Mouse (Mus musculus) embryonic facial prominence, embryonic 13.5 days (tissue): Measurements from ENCODE around the gene Macrod1. TPM values are rescaled to one million over a fixed set of nuclear protein-coding genes. Genes with fewer than 3 reads are reported as not detected.

Source experiments
- ATAC-seq: fragments of 200-750 bp; cut with Nextera tagmentation; 2 replicates; pipeline ENCODE4 v1.8.0; 2017; ENCODE audit warnings: low read depth; ENCODE audit not compliant: insufficient number of reproducible peaks, insufficient read depth, low FRiP score, low TSS enrichment
- H3K27ac ChIP-seq: fragments of 300-500 bp; sonication (generic); 2 replicates; pipeline ENCODE4 v1.5.1; 2015; ENCODE audit warnings: moderate library complexity, mild to moderate bottlenecking, inconsistent platforms
- H3K27me3 ChIP-seq: fragments of 300-500 bp; sonication (generic); 2 replicates; pipeline ENCODE4 v1.6.1; 2015; ENCODE audit warnings: mild to moderate bottlenecking, inconsistent platforms
- H3K36me3 ChIP-seq: fragments of 300-500 bp; sonication (generic); 2 replicates; pipeline ENCODE4 v1.6.1; 2015; ENCODE audit warnings: mild to moderate bottlenecking, inconsistent platforms
- H3K4me1 ChIP-seq: fragments of 300-500 bp; sonication (generic); 2 replicates; pipeline ENCODE4 v1.6.1; 2015; ENCODE audit warnings: inconsistent platforms
- H3K4me2 ChIP-seq: fragments of 300-500 bp; sonication (generic); 2 replicates; pipeline ENCODE4 v1.6.1; 2015; ENCODE audit warnings: moderate library complexity, mild to moderate bottlenecking, inconsistent platforms
- H3K4me3 ChIP-seq: fragments of 300-500 bp; sonication (generic); 2 replicates; pipeline ENCODE4 v1.5.1; 2015; ENCODE audit warnings: mild to moderate bottlenecking, inconsistent platforms
- H3K9ac ChIP-seq: fragments of 300-500 bp; sonication (generic); 2 replicates; pipeline ENCODE4 v1.6.1; 2015; ENCODE audit warnings: mild to moderate bottlenecking, inconsistent platforms
- H3K9me3 ChIP-seq: fragments of 300-500 bp; sonication (generic); 2 replicates; pipeline ENCODE4 v1.6.1; 2016; ENCODE audit warnings: inconsistent platforms
- WGBS: fragments of 180-500 bp; shearing (Covaris S2); methylation state at CpG from one replicate; pipeline ENCODE4 v1.1.7; 2015; ENCODE audit warnings: mixed read lengths; 5-methylcytosine and 5-hydroxymethylcytosine counted together
- polyA plus RNA-seq: library from polyadenylated mRNA; unstranded; fragments of >200 nt; fragmentation: Nextera tagmentation; extraction: Ambion mirVana; gene quantifications from 2 replicates; pipeline ENCODE4 v1.2.1, GENCODE M21; 2015

Macrod1 gene
- polyA plus RNA-seq, 1 experiment from 2014 or later, result 9.0 TPM

DNA sequence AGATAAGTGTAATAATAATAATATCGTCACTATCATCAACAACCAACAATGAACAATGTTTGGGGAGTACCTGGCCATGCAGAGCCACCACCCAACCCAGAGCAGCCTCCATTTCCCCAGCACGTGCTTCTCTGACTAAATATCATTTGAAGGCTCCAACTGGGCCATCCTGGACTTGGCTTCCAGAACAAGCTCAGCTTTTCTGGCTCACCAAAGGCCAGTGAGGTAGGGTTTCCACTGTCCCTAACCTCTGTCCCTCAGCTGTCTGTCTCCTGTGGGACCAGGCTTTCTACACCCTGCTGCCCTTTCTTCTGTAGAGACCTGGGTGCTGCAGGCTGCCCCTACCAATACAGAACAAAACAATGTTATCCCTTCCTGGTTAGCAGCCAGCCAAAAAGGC is 50.0 kb downstream of the Macrod1 start:
- 87% methylated on average over 2 of the region's 2 CpGs for WGBS
- Histone ChIP-seq H3K9me3 (no peaks in the 10 kb centered on the region), H3K4me2 (no peak overlapping the region), H3K27ac (no peak overlapping the region), H3K9ac (no peak overlapping the region), H3K4me1 (peaks cover 57% of the 10 kb centered on the region), H3K36me3 (no peaks in the 10 kb centered on the region), H3K27me3 (peaks cover 9% of the 10 kb centered on the region), H3K4me3 (no peak overlapping the region)
- no peak for ATAC-seq

DNA sequence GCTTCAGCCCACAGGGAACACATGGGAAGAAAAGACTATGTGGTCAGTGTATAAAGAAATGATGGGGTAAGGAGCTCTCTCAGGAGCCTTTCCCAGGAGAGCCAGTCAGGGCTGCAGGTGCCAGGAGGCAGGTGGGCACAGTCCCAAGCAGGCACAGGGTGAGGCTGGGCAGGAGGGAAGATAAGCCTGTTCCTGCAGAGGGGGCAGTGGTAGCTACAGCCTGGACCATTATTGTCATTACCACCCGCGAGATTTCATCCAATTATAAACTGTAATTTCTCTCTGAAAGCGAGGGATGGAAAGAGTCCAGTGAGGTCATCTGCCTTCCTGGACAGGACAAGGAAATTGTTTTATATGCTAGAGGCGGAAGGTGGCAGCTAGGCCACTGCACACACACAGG is 50.6 kb downstream of the Macrod1 start:
- H3K9ac ChIP-seq, result no peak overlapping the region
- no peaks in the 10 kb centered on the region for H3K9me3 ChIP-seq
- no peak overlapping the region for H3K27ac ChIP-seq
- ATAC-seq, result no peak
- H3K4me2 ChIP-seq, result no peak overlapping the region
- H3K36me3 ChIP-seq, result no peaks in the 10 kb centered on the region
- peaks cover 9% of the 10 kb centered on the region for H3K27me3 ChIP-seq
- WGBS, result 84% methylated on average over 4 of the region's 4 CpGs
- peaks cover 60% of the 10 kb centered on the region for H3K4me1 ChIP-seq
- no peak overlapping the region for H3K4me3 ChIP-seq

DNA sequence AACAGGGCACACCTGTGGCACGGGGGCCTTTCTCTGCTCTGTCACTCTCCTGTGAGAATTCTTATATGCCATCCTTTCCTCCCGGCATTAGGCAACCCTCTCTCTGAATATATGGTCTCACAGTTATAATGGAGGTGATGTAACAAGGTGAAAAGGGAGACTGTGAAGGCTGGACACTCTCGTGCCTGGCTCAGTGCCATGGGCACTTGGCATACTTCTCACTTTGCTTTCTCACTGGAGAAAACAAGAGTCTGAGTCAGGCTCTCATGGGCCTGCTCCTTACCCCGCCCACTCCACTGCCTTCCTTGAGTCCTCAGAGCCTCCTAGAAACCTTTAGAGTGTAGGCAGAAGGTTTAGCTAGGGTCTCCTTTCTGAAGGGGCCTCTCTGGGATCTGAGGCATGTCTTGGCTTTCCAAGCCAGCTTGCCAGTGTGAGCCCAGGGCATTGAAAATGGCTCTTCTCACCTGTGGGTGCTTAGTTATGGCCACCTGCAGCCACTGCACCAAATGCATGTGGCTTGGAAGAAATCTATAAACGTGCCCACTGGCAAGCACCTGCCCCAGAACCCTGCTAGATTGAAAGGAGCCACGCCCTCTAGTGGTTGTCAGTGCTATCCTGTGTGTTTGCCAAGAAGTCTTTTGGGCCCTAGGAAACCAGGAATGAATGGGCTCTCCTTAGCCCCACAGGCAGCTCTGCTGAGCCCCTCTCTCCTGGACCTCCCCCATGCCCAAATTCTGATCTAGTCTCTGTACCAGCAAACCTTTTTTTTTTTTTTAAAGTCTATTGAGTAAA is 51.7 kb downstream of the Macrod1 start:
- Histone ChIP-seq H3K36me3 (no peaks in the 10 kb centered on the region), H3K27ac (no peak overlapping the region), H3K9ac (no peak overlapping the region), H3K4me3 (no peak overlapping the region), H3K4me1 (peaks cover 63% of the 10 kb centered on the region), H3K27me3 (peaks cover 9% of the 10 kb centered on the region), H3K4me2 (no peak overlapping the region), H3K9me3 (no peaks in the 10 kb centered on the region)
- no peak for ATAC-seq
- WGBS, result 59% methylated on average over 6 of the region's 6 CpGs

DNA sequence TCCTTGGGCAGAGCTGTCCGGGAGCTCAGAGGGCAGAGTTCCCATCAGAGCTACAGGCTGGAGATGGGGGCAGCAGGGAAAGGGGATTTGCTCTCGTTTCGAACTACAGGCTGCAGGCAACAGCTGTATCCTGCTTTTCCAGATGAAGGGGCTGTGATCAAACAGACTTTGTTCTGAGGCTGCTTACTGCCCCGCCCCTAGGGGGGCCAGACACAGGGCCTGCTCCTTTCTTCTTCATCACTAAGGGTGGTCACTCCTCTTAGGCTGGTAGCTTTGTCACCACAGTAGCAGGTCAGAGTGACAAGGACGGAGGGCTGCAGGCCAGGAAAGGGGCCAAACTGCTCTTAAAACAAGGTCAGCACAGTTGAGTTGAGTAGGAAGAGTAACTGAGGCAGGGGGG is 53.5 kb downstream of the Macrod1 start:
- 13% methylated on average over 5 of the region's 5 CpGs for WGBS
- Histone ChIP-seq H3K27me3 (peaks cover 13% of the 10 kb centered on the region), H3K4me2 (no peak overlapping the region), H3K9me3 (no peaks in the 10 kb centered on the region), H3K9ac (0 out of 2 replicates have a peak overlapping the region, but pooled peaks have one; percentile 7), H3K27ac (0 out of 2 replicates have a peak overlapping the region, but pooled peaks have one; percentile 40), H3K36me3 (no peaks in the 10 kb centered on the region), H3K4me3 (no peak overlapping the region), H3K4me1 (peaks cover 62% of the 10 kb centered on the region)
- no peak for ATAC-seq

DNA sequence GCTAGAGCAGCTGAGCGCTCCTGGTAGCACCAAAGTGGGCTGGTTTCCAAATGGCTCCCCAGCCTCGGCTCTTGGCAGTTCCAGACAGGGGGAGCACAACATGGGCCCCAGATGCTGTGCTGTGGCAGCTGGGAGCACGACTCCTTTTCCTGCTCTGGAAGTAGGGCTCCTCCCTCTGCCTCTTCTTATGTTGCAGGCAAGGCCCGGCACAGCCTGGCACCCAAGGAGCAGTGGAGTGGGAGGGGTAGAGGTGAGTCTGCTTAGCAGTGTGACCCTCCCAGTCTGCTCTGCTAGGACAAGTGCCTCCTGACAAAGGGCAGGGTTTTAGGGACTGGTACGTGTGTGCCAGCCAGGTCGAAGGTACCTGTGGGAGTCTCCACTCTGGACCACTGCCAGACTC is 54.3 kb downstream of the Macrod1 start:
- Histone ChIP-seq H3K4me2 (no peak overlapping the region), H3K9ac (no peak overlapping the region), H3K27ac (0 out of 2 replicates have a peak overlapping the region, but pooled peaks have one; percentile 40), H3K36me3 (no peaks in the 10 kb centered on the region), H3K27me3 (peaks cover 12% of the 10 kb centered on the region), H3K9me3 (no peaks in the 10 kb centered on the region), H3K4me1 (peaks cover 58% of the 10 kb centered on the region), H3K4me3 (no peak overlapping the region)
- WGBS, result 43% methylated on average over 6 of the region's 6 CpGs
- ATAC-seq, result no peak

DNA sequence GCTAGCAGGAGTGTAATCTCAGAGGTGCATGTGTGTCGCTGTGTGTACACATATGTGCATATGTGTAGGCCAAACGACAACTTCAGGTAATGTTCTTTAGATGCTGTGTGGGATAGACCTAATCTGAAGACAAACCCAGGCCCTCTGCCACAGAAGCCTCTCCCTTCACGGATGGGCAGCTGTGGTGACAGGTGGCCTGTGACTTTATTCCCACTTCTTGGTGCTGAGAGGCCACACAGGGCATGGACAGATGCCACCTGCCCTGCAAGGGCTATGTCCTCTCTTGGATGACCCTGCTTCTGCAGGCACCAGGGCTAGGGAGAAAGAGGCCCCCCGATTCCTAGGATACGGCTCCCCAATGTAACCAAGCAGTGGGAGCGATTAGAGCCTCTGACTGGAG is 54.7 kb downstream of the Macrod1 start:
- H3K36me3 ChIP-seq, result no peaks in the 10 kb centered on the region
- no peak overlapping the region for H3K4me3 ChIP-seq
- H3K27ac ChIP-seq, result no peak overlapping the region
- H3K9ac ChIP-seq, result no peak overlapping the region
- H3K9me3 ChIP-seq, result no peaks in the 10 kb centered on the region
- H3K4me2 ChIP-seq, result no peak overlapping the region
- no peak for ATAC-seq
- H3K27me3 ChIP-seq, result peaks cover 12% of the 10 kb centered on the region
- WGBS, result 89% methylated on average over 6 of the region's 6 CpGs
- H3K4me1 ChIP-seq, result peaks cover 57% of the 10 kb centered on the region

DNA sequence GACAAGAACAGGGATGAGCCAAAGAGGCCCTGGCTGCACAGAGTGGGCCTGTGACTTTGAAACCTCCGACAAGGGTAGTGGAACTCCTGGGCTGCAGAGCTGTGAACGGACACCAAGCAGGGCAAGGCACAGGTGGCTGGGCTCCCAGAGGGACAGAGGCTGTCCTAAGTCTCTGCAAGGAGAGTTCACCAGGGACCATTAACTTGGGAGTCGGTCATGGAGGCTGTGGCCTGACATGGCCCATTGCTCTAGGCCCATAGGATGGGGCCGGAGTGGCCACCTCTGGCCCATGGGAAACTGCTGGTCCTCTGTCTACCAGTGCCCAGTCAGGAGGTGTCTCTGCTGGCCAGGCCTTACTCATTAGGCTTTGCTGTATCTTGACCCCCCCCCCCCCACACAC is 55.1 kb downstream of the Macrod1 start:
- Histone ChIP-seq H3K27me3 (peaks cover 12% of the 10 kb centered on the region), H3K4me3 (no peak overlapping the region), H3K9ac (no peak overlapping the region), H3K27ac (no peak overlapping the region), H3K4me1 (peaks cover 61% of the 10 kb centered on the region), H3K9me3 (no peaks in the 10 kb centered on the region), H3K36me3 (no peaks in the 10 kb centered on the region), H3K4me2 (no peak overlapping the region)
- no peak for ATAC-seq
- 87% methylated on average over 4 of the region's 4 CpGs for WGBS

DNA sequence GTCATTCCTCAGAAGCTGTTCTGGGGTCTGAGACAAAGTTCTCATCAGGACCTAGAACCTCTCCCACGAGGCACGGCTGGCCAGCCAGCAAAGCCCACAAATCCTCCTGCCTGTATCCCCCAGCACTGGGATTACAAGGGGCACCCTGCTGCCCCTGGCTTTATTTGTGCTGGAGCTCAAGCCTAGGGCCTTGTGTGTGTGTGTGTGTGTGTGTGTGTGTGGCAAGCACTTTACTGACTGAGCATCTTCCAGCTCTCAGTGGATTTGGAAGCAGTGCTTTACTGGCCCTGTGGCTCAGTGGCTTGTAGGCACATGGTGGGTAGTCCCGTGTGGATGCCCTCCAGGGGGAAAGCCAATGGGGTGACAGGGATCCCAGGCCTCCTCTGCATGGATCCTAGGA is 56.0 kb downstream of the Macrod1 start:
- Histone ChIP-seq H3K4me1 (peaks cover 67% of the 10 kb centered on the region), H3K9me3 (no peaks in the 10 kb centered on the region), H3K4me2 (no peak overlapping the region), H3K4me3 (no peak overlapping the region), H3K9ac (peak overlapping the region; percentile 54; the same call in 1 of the 2 replicates), H3K36me3 (no peaks in the 10 kb centered on the region), H3K27ac (no peak overlapping the region), H3K27me3 (peaks cover 9% of the 10 kb centered on the region)
- WGBS, result 37% methylated on average over 3 of the region's 3 CpGs
- no peak for ATAC-seq

DNA sequence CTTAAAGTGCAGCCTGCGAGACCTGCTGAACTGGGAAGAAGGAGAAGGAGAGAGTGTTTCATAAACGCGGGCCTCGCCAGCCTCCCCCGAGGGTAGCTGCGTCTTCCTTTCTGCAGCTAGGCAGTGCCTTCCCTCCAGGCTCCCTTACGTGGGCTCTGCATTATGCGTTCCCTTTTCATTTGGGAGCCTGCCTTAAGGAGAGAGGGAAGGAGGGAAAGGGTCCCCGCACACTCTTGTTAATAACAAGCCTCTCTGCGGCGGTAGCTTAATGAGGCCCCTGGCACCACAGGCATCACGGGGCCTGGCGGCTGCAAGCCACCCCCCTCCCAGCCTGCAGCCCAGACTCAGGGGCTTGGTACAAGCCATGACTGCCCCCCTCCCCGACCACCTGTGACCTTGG is 57.0 kb downstream of the Macrod1 start:
- Histone ChIP-seq H3K27ac (0 out of 2 replicates have a peak overlapping the region, but pooled peaks have one; percentile 34), H3K4me3 (no peak overlapping the region), H3K4me2 (no peak overlapping the region; the same call in 1 of the 2 replicates), H3K27me3 (peaks cover 12% of the 10 kb centered on the region), H3K9ac (0 out of 2 replicates have a peak overlapping the region, but pooled peaks have one; percentile 54), H3K4me1 (peaks cover 70% of the 10 kb centered on the region), H3K9me3 (no peaks in the 10 kb centered on the region), H3K36me3 (no peaks in the 10 kb centered on the region)
- WGBS, result 22% methylated on average over 14 of the region's 14 CpGs
- no peak for ATAC-seq

DNA sequence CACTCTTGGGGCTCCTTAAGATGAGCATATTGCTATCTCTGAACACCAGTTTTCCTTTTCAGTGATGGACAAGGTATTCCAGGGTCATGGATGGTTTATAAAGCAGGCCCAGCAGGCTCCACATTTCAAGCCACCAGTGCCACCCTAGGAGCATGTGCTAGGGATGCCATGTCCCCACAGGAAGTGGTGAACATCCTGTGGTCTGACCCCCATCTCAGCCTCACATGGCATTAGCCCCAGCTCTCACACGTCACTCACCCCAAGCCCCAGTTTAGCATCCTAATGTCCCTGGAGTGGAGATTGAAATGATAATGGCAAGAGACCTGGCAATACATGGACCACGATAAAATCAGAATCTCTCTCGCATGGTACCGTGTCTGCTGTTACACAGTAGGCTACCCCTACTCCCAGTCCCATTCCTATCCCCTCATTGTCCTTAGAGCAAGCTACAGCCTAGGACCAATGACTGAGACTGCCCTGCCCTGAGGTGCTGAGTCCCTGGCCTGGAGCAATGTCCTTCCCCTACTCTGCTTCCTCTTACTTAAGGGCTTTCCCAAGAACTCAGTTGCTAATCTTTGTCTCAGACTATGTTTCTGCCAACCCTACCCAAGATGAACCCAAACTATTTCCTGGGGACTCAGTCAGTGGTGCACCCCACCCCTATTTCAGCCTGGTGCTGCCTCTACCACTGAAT is 59.6 kb downstream of the Macrod1 start:
- Histone ChIP-seq H3K27me3 (peaks cover 23% of the 10 kb centered on the region), H3K9me3 (no peaks in the 10 kb centered on the region), H3K4me3 (no peak overlapping the region), H3K4me2 (no peak overlapping the region), H3K27ac (no peak overlapping the region), H3K36me3 (no peaks in the 10 kb centered on the region), H3K9ac (no peak overlapping the region), H3K4me1 (peaks cover 53% of the 10 kb centered on the region)
- no peak for ATAC-seq
- 69% methylated on average over 4 of the region's 4 CpGs for WGBS

DNA sequence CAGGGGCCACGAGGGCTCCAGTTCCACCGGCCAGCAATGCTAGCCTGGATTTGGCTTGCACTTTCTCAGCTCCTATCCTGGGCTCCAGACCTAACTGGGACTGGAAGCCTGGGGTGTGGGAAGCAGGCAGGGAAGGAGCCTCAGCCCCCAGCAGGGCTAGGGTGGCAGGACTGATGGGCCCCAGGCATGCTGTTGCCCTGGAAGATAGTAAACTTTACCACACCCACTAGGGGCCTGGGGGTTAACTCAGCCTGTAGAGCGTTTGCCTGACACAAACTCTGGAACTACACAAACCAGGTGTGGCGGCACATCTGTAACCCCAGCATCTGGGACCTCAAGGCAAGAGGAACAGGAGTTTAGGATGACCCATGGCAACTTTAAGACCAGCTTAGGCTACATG is 60.5 kb downstream of the Macrod1 start:
- Histone ChIP-seq H3K9ac (no peak overlapping the region), H3K36me3 (no peaks in the 10 kb centered on the region), H3K4me2 (no peak overlapping the region), H3K27me3 (peaks cover 23% of the 10 kb centered on the region), H3K9me3 (no peaks in the 10 kb centered on the region), H3K27ac (no peak overlapping the region), H3K4me3 (no peak overlapping the region), H3K4me1 (peaks cover 55% of the 10 kb centered on the region)
- ATAC-seq, result no peak
- WGBS, result 32% methylated on average over 4 of the region's 4 CpGs
